Mouse (Mus musculus): ENCODE data around the gene Cfap65.

DNA sequence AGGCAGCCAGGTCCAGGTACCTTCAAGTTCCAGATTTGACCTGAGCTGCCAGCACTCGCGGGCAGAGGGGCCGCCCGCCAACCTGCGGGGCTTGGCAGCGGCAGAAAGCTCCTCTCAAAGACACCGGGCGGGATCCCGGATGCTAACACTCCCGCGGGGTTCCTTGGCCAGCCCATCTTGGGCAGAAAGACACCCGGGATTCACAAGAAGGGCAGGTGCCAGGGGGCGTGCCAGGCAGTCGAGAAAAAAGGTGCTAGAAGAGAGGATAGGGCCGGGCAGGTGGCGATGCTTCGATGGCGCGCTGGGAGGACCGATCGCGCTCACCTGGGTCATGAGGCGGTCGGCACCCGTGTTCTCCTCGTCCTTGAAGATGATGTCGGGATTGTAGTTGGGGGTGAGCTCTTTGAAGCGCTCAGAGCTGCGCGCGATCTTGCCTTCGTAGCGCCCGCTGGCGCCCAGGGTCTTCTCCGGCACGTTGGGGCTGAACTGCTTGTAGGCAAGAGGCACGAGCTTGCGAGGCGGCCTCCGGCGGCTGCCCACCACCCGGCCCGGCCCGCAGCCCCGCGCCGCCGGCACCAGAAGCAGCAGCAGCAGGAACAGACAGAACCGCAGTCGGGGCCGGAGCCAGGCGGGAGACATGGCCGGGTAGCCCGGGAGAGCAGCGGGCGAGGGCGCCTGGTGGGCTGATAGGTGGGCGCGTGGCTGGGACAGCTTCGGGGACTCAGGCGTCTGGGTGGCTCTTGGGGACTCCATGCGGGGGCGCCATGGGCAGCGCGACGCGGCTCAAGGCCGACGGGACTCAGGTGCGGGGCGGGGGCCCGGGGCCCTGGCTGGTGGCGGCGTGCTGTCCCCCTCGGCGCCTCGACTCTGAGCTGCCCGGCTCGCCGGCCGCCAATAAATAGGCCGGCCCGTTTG, 15.4 kb upstream of the Cfap65 start:
- no peak for TF ChIP-seq CTCF (conservative IDR thresholded peaks at IDR 0.05; ENCODE audit: insufficient read depth, insufficient read length, low read depth, low read length)
- no peak for TF ChIP-seq POLR2A (IDR thresholded peaks at IDR 0.05; ENCODE audit: low read depth, low read length)
